In genomic region chr13:13845021-13845420, GRCm38 (mm10) we compare ENCODE assay signal across 29 mouse cellular contexts.
A peak's percentile ranks its signal among the peaks of the same experiment; 100 is the strongest.
DNase-seq lines count a peak whose midpoint lies in the region; ATAC-seq and TF ChIP-seq lines count a peak whose summit lies in the region.
"Had no signal": no experiment of that assay in that cellular context is flagged by ENCODE, and none has a peak within 500 bp of the region (broad histone marks: within the 10 kb centered on the region; RNA-seq: fewer than 3 reads in every experiment).

No protein-coding gene starts in this region.

- no peak overlapping the region for H3K27ac ChIP-seq in intestine, embryonic 15.5 days
- H3K27ac ChIP-seq in intestine, postnatal 0 days (ENCODE audit: low read depth, low read length), result no peak overlapping the region
- H3K27ac ChIP-seq in cerebellum, adult 2 months (ENCODE audit: insufficient read depth, low read length), result no peak overlapping the region
- H3K27ac ChIP-seq: forebrain, embryonic 15.5 days; gastrocnemius, adult 2 months; hindbrain, embryonic 14.5 days; kidney, embryonic 15.5 days; limb, embryonic 10.5 days; limb, embryonic 15.5 days; liver, embryonic 14.5 days; midbrain, embryonic 12.5 days; neural tube, embryonic 13.5 days had no signal

- H3K9ac ChIP-seq in intestine, embryonic 15.5 days, result no peak overlapping the region
- H3K9ac ChIP-seq in intestine, postnatal 0 days (ENCODE audit: low read depth, low read length), result no peak overlapping the region
- H3K9ac ChIP-seq: forebrain, embryonic 15.5 days; hindbrain, embryonic 14.5 days; kidney, embryonic 15.5 days; limb, embryonic 15.5 days; liver, embryonic 14.5 days; midbrain, embryonic 12.5 days; neural tube, embryonic 13.5 days had no signal

- no peak for TF ChIP-seq CTCF in intestine, postnatal 0 days (IDR thresholded peaks at IDR 0.05; ENCODE audit: low read depth)
- TF ChIP-seq CTCF in cerebellum, adult 2 months (IDR thresholded peaks at IDR 0.05; ENCODE audit: borderline replicate concordance, insufficient read depth, low read depth, low read length), result no peak

- no peaks in the 10 kb centered on the region for H3K4me1 ChIP-seq in intestine, embryonic 15.5 days (replicated peaks)
- H3K4me1 ChIP-seq in intestine, postnatal 0 days (replicated peaks; ENCODE audit: control insufficient read depth, insufficient read depth, low read length), result no peaks in the 10 kb centered on the region
- H3K4me1 ChIP-seq in cerebellum, adult 2 months (ENCODE audit: control insufficient read depth, insufficient read depth, low read length), result no peaks in the 10 kb centered on the region
- H3K4me1 ChIP-seq: forebrain, embryonic 15.5 days; kidney, embryonic 15.5 days; limb, embryonic 10.5 days; limb, embryonic 15.5 days; megakaryocyte, embryonic 14.5 days; midbrain, embryonic 12.5 days; neural tube, embryonic 13.5 days had no signal

- no peak overlapping the region for H3K4me3 ChIP-seq in intestine, embryonic 15.5 days (replicated peaks)
- no peak overlapping the region for H3K4me3 ChIP-seq in intestine, postnatal 0 days (ENCODE audit: low read depth, low read length)
- H3K4me3 ChIP-seq in cerebellum, adult 2 months (replicated peaks; ENCODE audit: insufficient read depth, low read depth, low read length), result no peak overlapping the region
- H3K4me3 ChIP-seq: forebrain, embryonic 15.5 days; gastrocnemius, adult 2 months; kidney, embryonic 15.5 days; limb, embryonic 10.5 days; limb, embryonic 15.5 days; megakaryocyte, embryonic 14.5 days; midbrain, embryonic 12.5 days; myocyte; neural tube, embryonic 13.5 days had no signal

- ATAC-seq in intestine, embryonic 15.5 days, result 0 out of 2 replicates have a peak, but pooled peaks have one; percentile 34
- no peak for ATAC-seq in intestine, postnatal 0 days
- no peak for ATAC-seq in frontal cortex, adult (ENCODE audit: low TSS enrichment)
- ATAC-seq: forebrain, embryonic 15.5 days had no signal

- no peaks in the 10 kb centered on the region for H3K27me3 ChIP-seq in intestine, embryonic 15.5 days (replicated peaks)
- H3K27me3 ChIP-seq in intestine, postnatal 0 days (replicated peaks; ENCODE audit: control insufficient read depth, insufficient read depth, low read length), result no peaks in the 10 kb centered on the region
- no peaks in the 10 kb centered on the region for H3K27me3 ChIP-seq in cerebellum, adult 2 months (ENCODE audit: control insufficient read depth, insufficient read depth, low read length)
- H3K27me3 ChIP-seq: forebrain, embryonic 15.5 days; kidney, embryonic 15.5 days; limb, embryonic 15.5 days; megakaryocyte, embryonic 14.5 days; midbrain, embryonic 12.5 days; neural tube, embryonic 13.5 days had no signal

- H3K9me3 ChIP-seq in intestine, embryonic 15.5 days, result no peaks in the 10 kb centered on the region
- no peaks in the 10 kb centered on the region for H3K9me3 ChIP-seq in intestine, postnatal 0 days (ENCODE audit: control insufficient read depth)
- H3K9me3 ChIP-seq: forebrain, embryonic 15.5 days; kidney, embryonic 15.5 days; limb, embryonic 10.5 days; limb, embryonic 15.5 days; midbrain, embryonic 12.5 days; neural tube, embryonic 13.5 days had no signal

- H3K36me3 ChIP-seq in intestine, embryonic 15.5 days, result no peaks in the 10 kb centered on the region
- H3K36me3 ChIP-seq in intestine, postnatal 0 days (ENCODE audit: control insufficient read depth, insufficient read depth), result no peaks in the 10 kb centered on the region
- H3K36me3 ChIP-seq: forebrain, embryonic 15.5 days; kidney, embryonic 15.5 days; limb, embryonic 10.5 days; limb, embryonic 15.5 days; midbrain, embryonic 12.5 days; neural tube, embryonic 13.5 days had no signal

- WGBS in intestine, embryonic 15.5 days, result 55% methylated on average over 4 of the region's 4 CpGs
- WGBS in intestine, postnatal 0 days, result 38% methylated on average over 4 of the region's 4 CpGs
- 54% methylated on average over 4 of the region's 4 CpGs for WGBS in cerebellum, adult 2 months

- no peak overlapping the region for H3K4me2 ChIP-seq in intestine, embryonic 15.5 days (replicated peaks)
- H3K4me2 ChIP-seq in intestine, postnatal 0 days (replicated peaks; ENCODE audit: low read depth), result no peak overlapping the region
- H3K4me2 ChIP-seq: forebrain, embryonic 15.5 days; heart, embryonic 11.5 days; hindbrain, embryonic 14.5 days; kidney, embryonic 15.5 days; limb, embryonic 15.5 days; midbrain, embryonic 12.5 days; neural tube, embryonic 13.5 days had no signal

- peak; percentile 8 for DNase-seq in ES-CJ7 (ENCODE audit: low read depth, low spot score)
- peak; percentile 14 to 33 for DNase-seq in thymus, adult 18-20 months
- peak; percentile 36 for DNase-seq in thymus, postnatal 25 days
- DNase-seq in right cerebral cortex, postnatal 14 days, result no peak
- DNase-seq in cerebellum, adult 2 months, result no peak
- DNase-seq: adrenal gland, adult 8-10 months; cerebellum, adult 8-10 months; gastrocnemius, adult 2 months; gastrocnemius, postnatal 36 days; heart, adult 18-20 months; kidney, adult 18-20 months; kidney, postnatal 36 days; layer of hippocampus, postnatal 36 days; lung, adult 2 months; lung, postnatal 4 days had no signal

- TF ChIP-seq POLR2A in cerebellum, adult 2 months (IDR thresholded peaks at IDR 0.05; ENCODE audit: borderline replicate concordance, insufficient read depth, low read length), result no peak

Comparison
In these comparisons a context has a peak if more than half of its experiments do, and no peak if none do; other contexts are left out.
1. DNase-seq: peak in ES-CJ7 (single experiment), thymus, adult 18-20 months (2 of 2) and thymus, postnatal 25 days (single experiment); none in right cerebral cortex, postnatal 14 days (single experiment) and cerebellum, adult 2 months (0 of 2).